In genomic region chr17:6066021-6066420, GRCm38 (mm10) we compare ENCODE assay signal across 18 mouse cellular contexts. TPM values are rescaled to one million over a fixed set of nuclear protein-coding genes. Genes with fewer than 3 reads are reported as not detected.
DNase-seq lines count a peak whose midpoint lies in the region.
"Had no signal": no experiment of that assay in that cellular context is flagged by ENCODE, and none has a peak within 500 bp of the region (broad histone marks: within the 10 kb centered on the region; RNA-seq: fewer than 3 reads in every experiment).

No protein-coding gene starts in this region.

- DNase-seq in gastrocnemius, adult 18-20 months (ENCODE audit: low spot score), result peak; percentile 14
- DNase-seq in gastrocnemius, postnatal 36 days, result no peak
- peak; percentile 79 for DNase-seq in NIH3T3 (ENCODE audit: low read depth)
- peak; percentile 79 for DNase-seq in adrenal gland, postnatal 14 days
- peak; percentile 22 for DNase-seq in skeletal muscle tissue, adult 2 months (ENCODE audit: low read depth, low spot score)
- no peak for DNase-seq in heart, postnatal 14 days
- DNase-seq in kidney, adult 11 months, result no peak
- DNase-seq: cerebellum, adult 11-12 months; cerebellum, adult 9-11 months; heart, postnatal 10 days; kidney, adult 18-20 months; kidney, postnatal 25 days; liver, embryonic 13.5 days; lung, embryonic 14.5 days; lung, postnatal 14 days; right cerebral cortex, adult 18-20 months; thymus, adult 2 months; thymus, postnatal 36 days had no signal

- intact Hi-C loops in gastrocnemius, postnatal 36 days (cut with DNase I), result no loop called here
- intact Hi-C loops in heart, postnatal 14 days (cut with DNase I), result no loop called here

RNA-seq across cellular contexts. Expression of gene Serac1, which starts 13.5 kb away (rescaled TPM):
- total RNA-seq in gastrocnemius, adult 18-20 months (2021), result 1 to 10 TPM; 6.2 to 7.0 TPM
- total RNA-seq in gastrocnemius, postnatal 36 days (2021), result 1 to 10 TPM; 4.5 to 5.2 TPM
- total RNA-seq in adrenal gland, postnatal 14 days (2021), result 7.7 and 8.8 TPM in 2 replicates
- total RNA-seq in heart, postnatal 14 days (2021), result 1 to 10 TPM; 7.6 to 7.9 TPM

RNA-seq across cellular contexts. Expression of gene Gtf2h5, which starts 13.6 kb away (rescaled TPM):
- 10 to 100 TPM; 48.4 to 53.7 TPM for total RNA-seq in gastrocnemius, adult 18-20 months (2021)
- 10 to 100 TPM; 43.0 to 46.0 TPM for total RNA-seq in gastrocnemius, postnatal 36 days (2021)
- 90.4 and 97.5 TPM in 2 replicates for total RNA-seq in adrenal gland, postnatal 14 days (2021)
- 10 to 100 TPM; 72.2 to 74.7 TPM for total RNA-seq in heart, postnatal 14 days (2021)

RNA-seq across cellular contexts. Expression of gene Tulp4, which starts 40.2 kb away (rescaled TPM):
- 100 to 1,000 TPM; 119 to 140 TPM for total RNA-seq in gastrocnemius, adult 18-20 months (2021)
- 100 to 1,000 TPM; 103 to 106 TPM for total RNA-seq in gastrocnemius, postnatal 36 days (2021)
- total RNA-seq in adrenal gland, postnatal 14 days (2021), result 67.4 and 70.7 TPM in 2 replicates
- 100 to 1,000 TPM; 113 to 115 TPM for total RNA-seq in heart, postnatal 14 days (2021)

Comparison
In these comparisons a context has a peak if more than half of its experiments do, and no peak if none do; other contexts are left out.
1. DNase-seq: peak in gastrocnemius, adult 18-20 months (single experiment), NIH3T3 (single experiment), adrenal gland, postnatal 14 days (single experiment) and skeletal muscle tissue, adult 2 months (single experiment); none in gastrocnemius, postnatal 36 days (0 of 2), heart, postnatal 14 days (0 of 2) and kidney, adult 11 months (single experiment).